Mouse (Mus musculus): ENCODE data around the gene Bud13.
"Not testable (repeated sequence)": the region's sequence is repeated elsewhere in the genome, so short reads cannot be mapped to it uniquely, and the experiment has no call there.

The Bud13 gene

GRCm38 (mm10) chr9:46302142-46302541 is 19.3 kb downstream of the Bud13 start:
- DNase-seq (ENCODE audit: low spot score) = peak; percentile 31

GRCm38 (mm10) chr9:46309121-46309520 is 26.3 kb downstream of the Bud13 start:
- no peak for DNase-seq (ENCODE audit: low spot score)

GRCm38 (mm10) chr9:46314507-46314906 is 31.7 kb downstream of the Bud13 start:
- peak; percentile 47 for DNase-seq (ENCODE audit: low spot score)

- DNase-seq (ENCODE audit: low spot score) = no peak
Measured at GRCm38 (mm10) chr9:46314921-46315320, 32.1 kb downstream of the Bud13 start.

- DNase-seq (ENCODE audit: low spot score) = no peak
Measured at GRCm38 (mm10) chr9:46315807-46316365, 33.1 kb downstream of the Bud13 start.

- DNase-seq (ENCODE audit: low spot score) = no peak
Measured at GRCm38 (mm10) chr9:46316388-46316787, 33.6 kb downstream of the Bud13 start.

GRCm38 (mm10) chr9:46316909-46317308 is 34.1 kb downstream of the Bud13 start:
- no peak for DNase-seq (ENCODE audit: low spot score)

- no peak for DNase-seq (ENCODE audit: low spot score)
Measured at GRCm38 (mm10) chr9:46317957-46318356, 35.1 kb downstream of the Bud13 start.

- not testable (repeated sequence) for DNase-seq (ENCODE audit: low spot score)
Measured at GRCm38 (mm10) chr9:46319886-46320285, 37.1 kb downstream of the Bud13 start, which contains the start of gene 4931429L15Rik. TSS of gene 4931429L15Rik (minus strand) at chr9:46319986.

- DNase-seq (ENCODE audit: low spot score) = no peak
Measured at GRCm38 (mm10) chr9:46320461-46320860, 37.7 kb downstream of the Bud13 start.

- DNase-seq (ENCODE audit: low spot score) = no peak
Measured at GRCm38 (mm10) chr9:46326694-46327405, 44.0 kb downstream of the Bud13 start.

GRCm38 (mm10) chr9:46327706-46328571 is 45.1 kb downstream of the Bud13 start:
- no peak for DNase-seq (ENCODE audit: low spot score)

GRCm38 (mm10) chr9:46328572-46329249 is 45.9 kb downstream of the Bud13 start:
- DNase-seq (ENCODE audit: low spot score) = peak; percentile 11

GRCm38 (mm10) chr9:46329250-46329648 is 46.4 kb downstream of the Bud13 start:
- no peak for DNase-seq (ENCODE audit: low spot score)

GRCm38 (mm10) chr9:46329801-46330585 is 47.2 kb downstream of the Bud13 start:
- DNase-seq (ENCODE audit: low spot score) = no peak

GRCm38 (mm10) chr9:46330586-46330895 is 47.7 kb downstream of the Bud13 start:
- DNase-seq (ENCODE audit: low spot score) = no peak

- no peak for DNase-seq (ENCODE audit: low spot score)
Measured at GRCm38 (mm10) chr9:46331301-46331700, 48.5 kb downstream of the Bud13 start.

GRCm38 (mm10) chr9:46334471-46335025 is 51.7 kb downstream of the Bud13 start:
- no peak for DNase-seq (ENCODE audit: low spot score)

- DNase-seq (ENCODE audit: low spot score) = no peak
Measured at GRCm38 (mm10) chr9:46335461-46335995, 52.7 kb downstream of the Bud13 start.

- DNase-seq (ENCODE audit: low spot score) = not testable (repeated sequence)
Measured at GRCm38 (mm10) chr9:46336294-46336693, 53.5 kb downstream of the Bud13 start.

GRCm38 (mm10) chr9:46337331-46337730 is 54.5 kb downstream of the Bud13 start:
- DNase-seq (ENCODE audit: low spot score) = no peak

Data from urinary bladder, postnatal 25 days (tissue).